Mouse (Mus musculus) fat pad, adult 2 months (tissue): Measurements from ENCODE around the gene Plbd1.

Experiments
- DNase-seq: peaks from one replicate; pipeline ENCODE4 v3.0.0-alpha.2; 2011; ENCODE audit warnings: low read depth, low spot score; ENCODE audit errors: extremely low read depth

The Plbd1 gene

GRCm38 (mm10) chr6:136661706-136662016, at the start of gene Plbd1:
Gene Plbd1 (minus strand): TSS chr6:136661928.
- peak; percentile 74 for DNase-seq

- no peak for DNase-seq
Measured at GRCm38 (mm10) chr6:136710408-136710807, 48.7 kb upstream of the Plbd1 start.

GRCm38 (mm10) chr6:136708597-136708996, 46.9 kb upstream of the Plbd1 start:
- DNase-seq: no peak

DNA sequence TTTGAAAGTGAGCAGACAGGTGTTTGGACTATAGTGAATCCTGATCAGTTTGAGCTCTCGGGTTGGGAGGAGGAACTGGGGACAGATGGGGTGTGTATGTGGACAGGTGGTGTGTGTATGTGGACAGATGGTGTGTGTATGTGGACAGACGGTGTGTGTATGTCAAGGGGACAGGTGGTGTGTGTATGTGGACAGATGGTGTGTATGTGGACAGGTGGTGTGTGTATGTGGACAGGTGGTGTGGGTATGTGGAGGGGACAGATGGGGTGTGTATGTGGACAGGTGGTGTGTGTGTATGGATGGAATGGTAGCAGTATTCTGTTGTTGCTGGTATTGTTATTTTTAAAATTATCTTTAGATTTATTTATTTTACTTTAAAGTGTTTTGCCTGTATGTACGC, 40.1 kb upstream of the Plbd1 start:
- DNase-seq: no peak

DNA sequence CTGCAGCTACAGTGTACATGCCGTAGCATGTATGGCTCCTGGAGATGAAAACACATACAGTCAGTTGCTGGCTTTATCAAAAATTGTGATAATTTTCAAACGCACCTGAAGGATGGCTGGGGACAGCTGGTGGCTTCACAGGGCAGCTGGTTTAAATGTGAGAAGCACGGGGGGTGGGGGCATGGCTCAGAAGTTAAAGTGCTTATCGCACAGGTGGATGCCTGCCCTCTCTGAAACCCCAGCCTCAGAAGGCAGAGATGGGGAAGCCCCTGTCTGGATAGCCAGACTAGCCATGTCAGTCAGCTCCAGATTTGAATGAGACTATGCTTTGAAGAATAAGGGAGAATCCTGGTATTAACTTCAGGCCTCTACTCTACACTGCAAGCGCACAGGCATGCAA, 39.5 kb upstream of the Plbd1 start:
- DNase-seq: no peak

GRCm38 (mm10) chr6:136691314-136691713, 29.6 kb upstream of the Plbd1 start:
- DNase-seq: no peak

DNA sequence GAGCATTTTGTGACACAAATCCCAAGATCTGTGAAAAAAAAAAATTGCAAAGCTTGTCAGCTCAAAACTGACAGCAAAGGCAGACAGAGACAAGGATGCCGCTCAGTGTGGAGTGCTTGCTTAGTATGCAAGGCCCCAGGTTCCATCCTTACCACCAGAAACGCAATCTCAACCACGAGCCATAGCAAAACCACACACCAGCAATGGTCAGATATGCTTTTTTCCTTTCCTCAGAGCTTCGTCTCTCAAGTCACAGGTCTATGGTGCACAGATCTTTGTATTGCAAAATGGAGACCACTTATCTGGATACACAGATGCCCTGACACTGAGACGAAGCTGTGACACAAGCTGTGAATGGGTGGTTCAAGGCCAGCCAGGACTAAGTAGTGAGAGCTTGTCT, 28.8 kb upstream of the Plbd1 start:
- no peak for DNase-seq

GRCm38 (mm10) chr6:136689790-136690413, 28.2 kb upstream of the Plbd1 start:
- DNase-seq: no peak

DNA sequence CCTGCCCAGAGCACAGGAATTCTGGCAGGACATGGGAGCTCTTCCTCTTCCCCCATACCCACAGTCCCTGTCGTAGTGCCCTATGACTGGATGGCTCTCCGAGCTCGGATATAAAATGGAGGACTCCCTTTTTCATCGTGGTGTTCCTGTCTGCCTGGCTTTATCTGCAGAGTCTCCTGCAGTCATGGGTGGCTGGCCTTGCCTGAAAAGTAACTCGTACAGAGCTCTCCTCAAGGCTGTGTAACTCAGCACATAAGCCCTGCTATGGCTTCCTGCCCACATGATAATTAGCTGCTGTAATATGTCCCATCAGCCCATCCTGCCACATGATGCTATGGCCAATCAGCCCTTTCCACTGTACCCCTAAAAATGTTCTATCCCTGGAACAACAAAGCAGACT, 23.7 kb upstream of the Plbd1 start:
- no peak for DNase-seq

- DNase-seq: no peak
Measured at GRCm38 (mm10) chr6:136683410-136684334, 21.9 kb upstream of the Plbd1 start.

DNA sequence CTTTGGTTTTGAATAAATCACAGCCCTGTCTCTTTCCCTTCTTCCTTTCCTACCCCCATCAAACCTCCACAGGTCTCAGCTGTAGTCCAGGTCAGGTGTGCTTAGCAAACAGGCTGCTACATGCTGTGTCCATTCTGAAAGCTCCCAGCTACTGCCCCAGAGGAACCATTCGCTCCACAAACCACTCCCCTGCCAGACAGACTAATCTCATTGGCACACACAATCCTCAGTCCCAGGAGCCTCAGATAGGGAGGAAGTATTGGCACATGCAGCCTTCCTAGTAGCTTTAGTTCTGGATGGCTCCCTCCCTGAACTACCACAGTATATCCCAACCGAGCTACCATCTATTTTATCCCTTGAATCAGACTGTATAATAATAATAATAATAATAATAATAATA, 17.7 kb upstream of the Plbd1 start:
- DNase-seq: no peak

DNA sequence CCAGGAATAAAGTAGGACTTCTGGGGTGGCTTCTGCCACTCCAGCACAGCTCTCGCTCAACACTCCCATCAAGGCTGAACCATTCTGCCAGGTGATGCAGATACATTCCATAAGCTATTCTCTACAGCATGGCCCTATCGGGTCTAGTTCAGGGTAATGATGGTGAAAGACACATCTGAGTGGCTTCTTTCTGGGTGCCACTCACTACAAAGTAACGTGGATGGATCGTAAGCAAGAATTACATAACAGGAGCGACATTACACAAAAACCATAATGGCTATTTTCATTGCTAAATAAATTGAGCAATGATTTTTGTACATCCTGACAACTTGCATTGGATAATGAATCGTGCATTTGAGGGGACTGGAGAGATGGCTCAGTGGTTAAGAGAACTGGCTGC, 13.2 kb upstream of the Plbd1 start:
- DNase-seq: no peak

DNA sequence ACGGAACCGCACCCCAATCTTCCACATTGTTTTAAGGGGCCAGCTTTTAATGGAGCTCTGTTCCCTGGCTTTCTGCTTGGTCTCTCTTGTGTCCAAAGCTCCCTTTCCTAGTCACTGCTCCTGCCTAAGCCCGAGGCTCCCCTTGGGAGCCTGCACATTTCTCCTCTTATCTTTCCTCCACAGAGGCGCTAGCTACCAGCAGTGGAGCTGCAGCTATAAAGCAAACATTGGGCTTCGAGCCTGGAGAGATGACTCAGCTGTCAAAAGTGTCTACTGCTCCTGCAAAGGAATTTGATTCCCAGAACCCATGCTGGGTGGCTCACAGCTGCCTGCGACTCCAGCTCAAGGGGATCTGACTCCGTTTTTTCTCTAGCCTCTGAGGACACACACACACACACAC, 10.7 kb upstream of the Plbd1 start:
- no peak for DNase-seq

DNA sequence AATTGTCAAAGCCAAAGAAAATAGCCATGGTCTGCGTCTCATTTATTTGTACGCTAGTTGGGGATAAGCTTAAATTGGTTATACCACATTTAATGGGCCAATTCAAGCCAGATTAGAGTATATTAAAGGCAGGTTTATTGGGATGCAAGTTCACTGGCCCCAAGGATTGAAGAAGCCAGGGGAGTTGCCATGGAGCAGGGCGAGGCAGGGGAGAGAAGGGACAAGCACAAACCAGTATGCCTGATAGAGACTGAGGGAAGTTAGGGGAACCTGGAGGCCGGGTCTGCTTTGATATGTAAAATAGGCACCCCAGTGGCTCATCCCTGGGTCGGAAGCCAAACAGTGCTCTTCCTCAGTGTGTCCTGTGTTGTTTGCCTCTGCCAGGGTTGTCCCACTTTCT, 7.5 kb upstream of the Plbd1 start:
- no peak for DNase-seq

DNA sequence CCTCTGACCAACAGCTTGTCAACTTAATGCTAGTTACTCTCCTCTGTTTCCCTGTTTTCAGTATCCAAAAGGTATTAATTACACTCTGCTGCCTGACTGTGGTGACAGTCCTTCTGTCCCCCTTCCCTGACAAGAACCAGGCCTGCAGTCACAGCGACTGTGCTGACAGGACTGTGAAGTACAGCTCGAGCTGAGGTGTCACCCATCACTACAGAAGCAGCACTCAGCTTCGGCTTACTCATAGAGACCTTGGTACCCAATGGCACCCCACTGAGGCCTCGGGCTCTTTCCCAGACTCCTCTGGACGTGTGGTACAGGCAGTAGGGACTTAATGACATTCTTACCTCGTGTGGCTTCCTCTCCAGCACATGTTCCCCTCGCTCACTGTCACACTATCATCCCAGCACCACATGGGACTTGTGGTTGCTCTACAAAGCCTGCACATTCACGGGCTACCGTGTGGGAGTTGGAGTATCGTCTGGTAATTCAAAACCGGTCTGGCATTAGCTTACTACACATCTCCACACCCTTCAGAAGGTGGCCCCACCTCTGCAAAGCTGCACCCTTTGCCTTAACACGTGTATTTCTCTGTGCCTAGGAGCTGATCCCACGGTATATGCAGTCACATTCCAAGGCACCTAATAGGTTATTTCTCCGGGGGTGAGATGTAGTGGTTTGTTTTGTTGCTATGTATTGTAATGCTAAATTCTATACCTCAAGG, 6.7 kb upstream of the Plbd1 start:
- peak; percentile 50 for DNase-seq

- peak; percentile 76 for DNase-seq
Measured at GRCm38 (mm10) chr6:136662063-136662462, 335 bp upstream of the Plbd1 start.

DNA sequence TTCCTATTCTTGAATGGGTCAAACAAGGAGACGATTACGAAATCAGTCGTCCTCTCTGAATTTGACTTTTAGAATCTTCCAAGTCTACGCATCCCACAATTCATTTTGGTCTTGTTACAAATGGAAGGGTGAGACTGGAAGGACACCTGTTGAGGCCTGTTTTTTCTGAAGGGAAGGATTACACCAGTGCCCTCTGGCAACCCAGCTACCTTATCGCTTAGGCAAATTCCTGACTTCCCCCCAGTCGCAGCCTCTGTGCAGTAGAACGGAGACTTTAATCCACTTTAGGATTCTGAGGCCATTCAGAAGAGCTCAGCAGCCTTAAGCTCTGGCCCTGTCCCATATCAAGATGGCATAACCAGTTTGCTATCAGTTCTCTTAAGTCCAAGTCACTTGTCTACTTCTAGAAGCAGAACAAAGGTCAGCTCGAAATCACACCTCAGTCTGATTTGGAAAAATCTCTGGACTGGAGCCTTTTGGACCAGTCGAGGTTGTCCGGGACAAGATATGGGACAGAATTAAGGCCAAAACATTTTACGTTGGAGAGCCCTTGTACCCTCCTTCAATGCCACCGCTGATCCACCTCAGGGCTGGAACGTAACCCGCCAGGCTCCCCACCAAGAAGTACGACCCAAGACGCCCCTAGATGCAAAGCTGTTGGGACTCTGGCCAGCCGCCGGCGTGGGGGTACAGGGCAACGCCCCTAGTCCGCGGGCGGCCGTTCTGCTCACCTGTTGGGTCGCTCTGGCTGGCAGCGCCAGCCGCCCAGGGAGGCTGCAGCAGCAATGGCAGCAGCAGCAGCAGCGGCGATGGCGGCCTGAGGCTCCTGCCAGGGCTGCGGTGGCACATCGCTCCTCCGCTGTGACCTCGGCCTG, 660 bp downstream of the Plbd1 start:
- peak; percentile 74 for DNase-seq

DNA sequence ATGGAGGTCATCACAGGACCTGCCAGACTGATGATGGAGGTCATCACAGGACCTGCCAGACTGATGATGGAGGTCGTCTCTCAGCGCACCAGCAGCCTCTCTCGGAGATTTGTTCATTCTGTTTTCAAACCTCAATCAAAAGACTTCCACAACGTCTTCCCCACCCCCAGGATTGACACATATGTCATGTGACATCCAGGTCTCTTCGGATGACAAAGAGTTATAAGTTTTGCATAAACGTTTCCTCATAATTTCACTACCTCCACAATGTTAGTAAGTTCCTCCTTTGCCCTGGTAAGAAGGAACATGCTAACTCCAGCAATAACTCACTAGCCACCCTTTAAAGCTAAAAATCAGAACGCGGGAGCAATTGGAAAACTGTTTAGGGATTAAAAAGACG, 2.5 kb downstream of the Plbd1 start:
- DNase-seq: no peak

- peak; percentile 75 for DNase-seq
Measured at GRCm38 (mm10) chr6:136658303-136658702, 3.4 kb downstream of the Plbd1 start.

- no peak for DNase-seq
Measured at GRCm38 (mm10) chr6:136655786-136656185, 5.9 kb downstream of the Plbd1 start.

DNA sequence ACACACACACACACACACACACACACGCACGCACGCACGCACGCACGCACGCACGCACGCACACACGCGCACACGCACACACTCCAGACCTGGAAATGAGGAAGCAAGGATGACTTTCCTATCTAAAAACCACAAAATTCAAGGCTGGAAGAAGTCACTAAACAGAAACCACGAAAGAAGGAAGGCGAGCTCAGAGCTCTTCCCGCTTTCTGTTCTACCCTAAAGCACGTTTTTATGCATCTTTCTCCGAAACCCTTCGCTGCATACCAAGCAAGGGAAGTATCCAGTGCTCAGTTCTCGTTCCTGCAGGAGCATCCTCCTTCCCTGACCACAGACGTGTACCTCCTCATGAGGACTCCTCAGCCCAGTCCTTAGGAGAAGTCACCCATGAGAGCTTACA, 7.3 kb downstream of the Plbd1 start:
- no peak for DNase-seq
